Mouse (Mus musculus) cortical plate, adult 2 months (tissue): ENCODE data around the gene Aagab. TPM values are rescaled to one million over a fixed set of nuclear protein-coding genes. Genes with fewer than 3 reads are reported as not detected.

ENCODE experiments used
- H3K27ac ChIP-seq: fragments of 200-500 bp; 2 replicates; pipeline ENCODE4 v1.5.1; 2012; ENCODE audit warnings: low read length, control low read depth, inconsistent platforms; ENCODE audit not compliant: insufficient read depth
- H3K4me1 ChIP-seq: fragments of 200-500 bp; 2 replicates; pipeline ENCODE4 v1.6.1; 2011; ENCODE audit warnings: low read length; ENCODE audit not compliant: control insufficient read depth, insufficient read depth
- H3K4me3 ChIP-seq: fragments of 200-500 bp; 2 replicates; pipeline ENCODE4 v1.5.1; 2011; ENCODE audit warnings: mild to moderate bottlenecking, low read length, control low read depth; ENCODE audit not compliant: insufficient read depth
- CTCF ChIP-seq: fragments of 200-500 bp; IDR thresholded peaks from 2 replicates; pipeline ENCODE4 v1.5.1; 2011; ENCODE audit warnings: mild to moderate bottlenecking, control low read depth, low read length; ENCODE audit not compliant: insufficient read depth; ENCODE audit errors: extremely low read depth
- POLR2A ChIP-seq: fragments of 200-500 bp; IDR thresholded peaks from 2 replicates; pipeline ENCODE4 v1.6.1; 2011; ENCODE audit warnings: mild to moderate bottlenecking, low read length, control low read depth; ENCODE audit not compliant: insufficient read depth; ENCODE audit errors: extremely low read depth
- polyA plus RNA-seq: library from polyadenylated mRNA; depleted of rRNA; stranded (reverse); fragments of >200 nt; gene quantifications from 2 replicates; pipeline ENCODE4 v1.2.3, GENCODE M21; 2012

Aagab gene
- polyA plus RNA-seq, 1 experiment, result 30.7 TPM

DNA sequence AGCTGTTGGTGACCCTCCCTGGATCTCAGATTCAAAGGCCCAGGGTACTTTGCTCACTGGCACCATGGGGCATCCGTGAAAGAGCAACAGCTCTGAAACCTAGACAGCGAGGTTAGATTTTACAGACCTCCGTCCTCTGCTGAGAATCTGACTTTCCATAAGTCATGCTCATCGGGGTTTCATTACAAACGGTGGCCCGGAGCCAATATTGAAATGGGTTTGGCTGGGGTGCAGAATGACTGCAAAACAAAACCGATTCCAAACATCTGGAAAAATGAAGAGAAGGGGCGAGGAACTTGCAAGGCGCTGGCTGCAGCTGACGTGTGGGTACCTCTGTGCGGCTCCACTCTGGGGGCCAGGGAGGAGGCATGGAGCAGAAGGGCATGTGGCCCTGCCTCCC is 49.1 kb downstream of the Aagab start:
- no peak for TF ChIP-seq CTCF
- no peak for TF ChIP-seq POLR2A
- Histone ChIP-seq H3K4me1 (no peaks in the 10 kb centered on the region), H3K4me3 (no peak overlapping the region), H3K27ac (no peak overlapping the region)

DNA sequence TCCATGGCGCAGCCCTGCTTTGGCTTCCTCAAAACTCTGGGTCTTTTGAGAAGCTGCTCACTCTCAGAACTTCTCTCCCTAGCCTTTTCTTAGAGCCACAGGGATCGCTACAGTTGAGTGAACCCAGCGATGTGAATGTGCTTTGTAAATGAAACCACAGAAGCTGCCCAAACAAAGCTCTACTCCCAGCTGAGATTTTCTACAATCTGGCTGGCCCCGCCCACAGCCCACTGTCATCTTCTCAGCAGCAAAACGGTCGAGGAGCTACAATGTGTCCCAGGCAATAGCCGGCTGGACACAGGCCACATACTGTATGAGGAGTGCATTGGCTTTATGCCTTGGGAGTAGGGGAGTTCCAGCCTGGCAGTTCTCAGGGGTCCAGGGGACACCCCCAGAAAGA is 51.2 kb downstream of the Aagab start:
- H3K4me1 ChIP-seq, result no peaks in the 10 kb centered on the region
- H3K27ac ChIP-seq, result no peak overlapping the region
- no peak overlapping the region for H3K4me3 ChIP-seq
- TF ChIP-seq CTCF (no peak), POLR2A (no peak)

DNA sequence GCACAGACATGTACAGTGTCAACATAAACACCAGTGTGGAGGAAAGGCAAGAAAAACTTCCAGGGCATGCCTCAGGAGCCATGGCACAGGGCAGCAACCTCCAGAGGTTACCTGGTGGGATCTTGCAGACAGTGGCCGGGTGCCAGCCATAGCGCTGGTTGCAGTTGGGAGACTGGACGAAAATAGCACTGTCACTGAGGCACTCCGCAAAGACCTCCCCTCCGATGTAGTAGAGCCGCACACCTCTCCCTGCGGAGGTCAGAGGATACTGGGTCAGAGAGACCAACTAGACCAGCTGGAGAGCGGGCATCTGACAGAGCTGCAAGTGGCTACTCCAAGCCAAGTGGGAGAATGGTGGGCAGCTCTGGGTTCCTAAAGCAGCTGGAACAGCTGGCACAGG is 52.1 kb downstream of the Aagab start:
- Histone ChIP-seq H3K4me1 (no peaks in the 10 kb centered on the region), H3K4me3 (no peak overlapping the region), H3K27ac (no peak overlapping the region)
- TF ChIP-seq POLR2A (no peak), CTCF (no peak)

DNA sequence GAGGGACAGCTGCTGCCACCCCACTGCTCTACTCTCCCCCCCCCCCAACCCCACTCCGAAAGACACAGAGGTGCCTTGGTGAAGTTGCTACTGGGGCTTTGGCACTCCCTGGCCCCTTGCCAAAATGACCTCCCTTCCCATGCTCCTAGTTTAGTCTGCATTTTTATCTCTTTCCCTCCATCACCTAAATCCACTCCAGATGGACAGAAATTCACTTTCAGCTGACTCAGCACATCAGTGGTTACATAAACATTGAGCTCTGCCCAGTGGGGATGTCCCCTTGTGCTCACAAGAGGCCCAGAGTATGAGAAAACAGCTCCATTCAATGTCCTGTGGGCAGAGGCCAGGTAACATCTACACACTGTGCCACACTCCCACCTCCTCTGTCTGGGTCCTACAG is 52.6 kb downstream of the Aagab start:
- Histone ChIP-seq H3K4me1 (no peaks in the 10 kb centered on the region), H3K27ac (no peak overlapping the region), H3K4me3 (no peak overlapping the region)
- TF ChIP-seq POLR2A (no peak), CTCF (no peak)

DNA sequence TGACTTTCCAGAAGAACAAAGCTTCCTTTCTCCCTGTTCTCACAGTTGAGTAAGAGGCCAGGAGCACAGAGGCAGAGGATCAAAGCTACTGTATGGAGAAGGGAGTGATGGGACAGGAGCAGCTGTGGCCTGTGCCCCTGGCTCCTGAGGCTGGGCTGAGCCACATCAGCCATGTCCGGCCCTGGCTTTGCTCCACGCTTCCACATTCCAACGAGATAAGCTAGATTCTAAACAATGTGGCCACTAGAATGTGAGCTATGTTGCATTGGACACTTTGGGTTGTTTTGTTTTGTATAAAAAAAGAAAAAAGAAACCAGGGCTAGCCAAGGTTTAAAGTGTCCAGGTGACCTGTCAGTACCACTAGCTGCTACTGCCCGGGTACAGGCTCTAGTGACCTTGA is 54.7 kb downstream of the Aagab start:
- Histone ChIP-seq H3K4me3 (no peak overlapping the region), H3K4me1 (no peaks in the 10 kb centered on the region), H3K27ac (no peak overlapping the region)
- TF ChIP-seq CTCF (no peak), POLR2A (no peak)

DNA sequence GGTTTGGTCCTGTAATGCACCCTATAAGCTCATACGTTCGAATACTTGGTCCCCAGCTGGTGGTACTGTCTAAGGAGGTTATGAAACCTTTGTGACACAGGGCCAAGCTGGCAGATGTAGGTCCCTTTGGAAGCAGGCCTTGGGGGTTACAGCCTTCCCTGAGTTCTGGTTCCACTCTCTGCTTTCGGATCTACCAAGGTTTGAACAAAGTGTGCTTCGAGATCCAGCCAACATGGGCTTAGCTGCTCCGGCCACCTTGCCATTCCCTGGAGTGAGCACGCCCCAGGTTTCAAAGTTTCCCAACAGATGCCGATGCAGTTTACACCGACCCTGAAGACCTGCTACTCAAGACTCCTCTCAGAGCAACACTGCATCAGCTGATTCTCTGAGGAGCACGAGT is 56.0 kb downstream of the Aagab start:
- TF ChIP-seq CTCF, result no peak
- TF ChIP-seq POLR2A, result no peak
- H3K4me1 ChIP-seq, result no peaks in the 10 kb centered on the region
- no peak overlapping the region for H3K4me3 ChIP-seq
- no peak overlapping the region for H3K27ac ChIP-seq

DNA sequence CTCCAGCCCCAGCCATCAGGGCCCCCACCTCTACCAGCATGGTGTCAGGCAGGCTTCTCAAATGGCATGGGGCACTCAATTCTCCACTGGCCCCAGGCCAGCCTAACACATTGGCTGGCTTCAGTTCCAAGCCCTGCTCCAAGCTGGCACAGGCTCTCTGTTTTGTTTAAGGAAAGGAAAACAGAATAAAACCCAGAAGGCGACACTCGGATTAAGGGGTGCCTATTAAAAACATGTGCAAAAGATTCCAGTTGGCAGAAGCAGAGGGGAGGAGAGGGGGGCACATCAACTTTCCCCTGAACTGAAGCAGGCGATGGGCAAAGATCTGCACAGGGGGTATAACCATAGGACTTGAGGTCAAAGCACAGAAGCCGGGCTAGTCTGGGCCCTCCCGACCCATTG is 56.5 kb downstream of the Aagab start:
- Histone ChIP-seq H3K27ac (no peak overlapping the region), H3K4me3 (no peak overlapping the region), H3K4me1 (no peaks in the 10 kb centered on the region)
- TF ChIP-seq CTCF, result no peak
- TF ChIP-seq POLR2A, result no peak

DNA sequence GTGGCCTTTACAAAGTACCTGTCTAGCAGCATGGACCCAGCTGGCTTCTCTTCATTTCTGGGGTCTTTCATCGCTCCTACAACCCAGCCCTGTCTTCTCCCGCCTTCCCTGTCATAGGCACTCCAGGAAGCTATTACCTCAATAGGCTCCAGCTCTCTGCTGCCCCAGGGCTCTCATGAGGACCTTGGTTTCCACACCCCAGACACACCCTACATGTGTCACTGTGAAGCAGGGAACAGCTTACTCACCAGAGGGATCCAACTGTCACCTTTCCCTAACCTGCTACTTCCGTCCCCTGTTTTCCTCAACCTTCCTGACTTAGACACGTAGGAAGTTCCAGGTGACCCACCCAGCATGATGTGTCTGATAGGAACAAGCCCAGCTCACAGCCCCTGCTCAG is 57.6 kb downstream of the Aagab start:
- no peaks in the 10 kb centered on the region for H3K4me1 ChIP-seq
- TF ChIP-seq CTCF, result no peak
- H3K4me3 ChIP-seq, result no peak overlapping the region
- H3K27ac ChIP-seq, result no peak overlapping the region

DNA sequence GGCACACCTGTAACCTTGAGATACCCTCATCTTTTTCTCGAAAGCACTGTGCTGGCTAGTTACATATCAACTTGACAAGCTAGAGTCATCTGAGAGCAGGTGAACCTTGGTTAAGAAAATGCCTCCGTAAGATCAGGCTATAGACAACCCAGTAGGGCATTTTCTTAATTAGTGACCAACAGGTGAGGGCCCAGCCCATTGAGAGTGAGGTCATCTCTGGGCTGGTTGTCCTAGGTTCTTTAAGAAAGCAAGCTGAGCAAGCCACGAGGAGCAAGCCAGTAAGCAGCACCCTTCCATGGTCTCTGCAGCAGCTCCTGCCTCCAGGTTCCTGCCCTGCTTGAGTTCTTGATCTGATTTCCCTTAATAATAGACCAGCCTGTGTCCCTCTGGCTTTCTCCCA is 58.2 kb downstream of the Aagab start:
- no peak overlapping the region for H3K4me3 ChIP-seq
- H3K27ac ChIP-seq, result no peak overlapping the region
- no peaks in the 10 kb centered on the region for H3K4me1 ChIP-seq
- TF ChIP-seq POLR2A (no peak), CTCF (no peak)

DNA sequence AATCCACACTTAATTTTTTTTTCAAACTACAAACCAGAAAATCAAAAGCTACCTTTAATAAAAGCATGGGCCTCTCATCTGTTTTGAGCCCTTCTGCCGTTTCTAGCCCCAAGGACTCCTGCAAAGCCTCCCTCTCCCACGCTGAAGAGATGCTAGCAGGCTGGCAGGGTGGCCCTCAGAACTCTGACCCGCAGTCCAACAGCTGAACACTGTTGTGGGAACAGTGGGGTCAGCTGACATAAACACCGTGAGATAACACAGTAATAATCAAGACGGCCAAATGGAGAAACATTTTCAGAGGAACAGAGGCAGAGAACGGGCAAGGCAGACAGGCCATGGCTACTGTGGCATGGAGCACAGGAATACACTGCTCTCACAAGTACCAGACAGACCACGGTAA is 60.3 kb downstream of the Aagab start:
- Histone ChIP-seq H3K4me3 (no peak overlapping the region), H3K27ac (no peak overlapping the region), H3K4me1 (no peaks in the 10 kb centered on the region)
- TF ChIP-seq POLR2A, result no peak
- no peak for TF ChIP-seq CTCF

DNA sequence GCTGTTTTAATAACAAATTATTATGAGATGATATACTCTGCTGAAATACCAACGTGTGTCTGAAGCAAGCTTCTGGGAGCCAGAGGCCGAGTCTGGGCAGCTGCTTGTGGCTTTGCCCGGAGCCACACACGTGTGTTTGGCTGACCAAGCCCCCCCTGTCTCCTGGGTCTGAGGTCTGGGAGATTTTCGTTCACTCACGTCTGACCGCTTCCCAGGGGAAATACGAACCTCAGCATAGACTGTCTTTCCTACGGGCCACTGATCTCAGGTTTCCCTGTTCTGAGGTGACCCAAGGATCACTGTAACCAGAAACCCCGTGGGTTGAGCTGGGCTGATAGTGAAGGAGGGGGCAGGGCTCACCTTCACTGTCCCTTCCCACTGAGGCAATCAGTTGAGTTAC is 60.8 kb downstream of the Aagab start:
- Histone ChIP-seq H3K27ac (no peak overlapping the region), H3K4me1 (no peaks in the 10 kb centered on the region)

DNA sequence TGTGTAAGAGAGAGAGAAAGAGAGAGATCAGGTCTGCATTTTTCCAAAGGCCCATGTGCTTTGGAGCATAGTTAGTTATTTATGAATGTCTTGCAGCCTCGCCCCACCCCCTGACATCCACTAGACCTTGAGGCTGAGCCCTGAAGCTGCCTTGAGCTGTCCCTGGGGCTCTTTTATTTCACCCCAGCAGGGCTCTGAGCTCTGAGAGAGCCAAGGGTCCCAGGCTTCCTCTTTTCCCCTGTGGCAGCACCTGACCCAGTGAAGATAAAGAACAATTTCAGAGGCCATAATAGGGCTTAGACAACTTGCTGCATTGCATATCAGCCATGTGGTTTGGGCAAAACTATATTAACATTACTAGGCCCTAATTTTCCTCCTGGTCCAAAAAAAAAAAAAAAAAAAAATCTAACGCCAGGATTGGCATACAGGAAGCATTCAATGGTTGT is 61.9 kb downstream of the Aagab start:
- Histone ChIP-seq H3K4me1 (no peaks in the 10 kb centered on the region), H3K27ac (no peak overlapping the region), H3K4me3 (no peak overlapping the region)
- TF ChIP-seq POLR2A, result no peak
- no peak for TF ChIP-seq CTCF

More for the DNA sequence above, 60.8 kb downstream of the Aagab start:
- TF ChIP-seq POLR2A (no peak), CTCF (no peak)
- no peak overlapping the region for H3K4me3 ChIP-seq
